Mouse (Mus musculus): ENCODE results near the gene Mlec.

Mlec gene

GRCm38 (mm10) chr5:115158040-115158983, at the start of gene Mlec:
Mlec (minus strand) TSS chr5:115158179.
- peak; percentile 95 to 98 for DNase-seq

GRCm38 (mm10) chr5:115207244-115207643, 49.3 kb upstream of the Mlec start:
- DNase-seq = no peak

- DNase-seq = peak in 1 of 2 experiments; percentile 32
These were observed 46.8 kb upstream of the Mlec start for GRCm38 (mm10) chr5:115204562-115205311.

GRCm38 (mm10) chr5:115203735-115204561, 46.0 kb upstream of the Mlec start:
- no peak for DNase-seq

- no peak for DNase-seq
These were observed 36.7 kb upstream of the Mlec start for GRCm38 (mm10) chr5:115194626-115195221.

- DNase-seq = peak; percentile 28 to 70
These were observed 36.0 kb upstream of the Mlec start, which contains the start of gene Cabp1 for GRCm38 (mm10) chr5:115193669-115194625. Cabp1 (minus strand) TSS chr5:115194381.

GRCm38 (mm10) chr5:115193226-115193625, 35.2 kb upstream of the Mlec start:
- DNase-seq = peak; percentile 32 to 54

GRCm38 (mm10) chr5:115192828-115193195, 34.8 kb upstream of the Mlec start:
- no peak for DNase-seq

GRCm38 (mm10) chr5:115191880-115192827, 34.2 kb upstream of the Mlec start:
- no peak for DNase-seq

- no peak for DNase-seq
These were observed 32.1 kb upstream of the Mlec start for GRCm38 (mm10) chr5:115190081-115190480.

- DNase-seq = peak; percentile 25 to 53
These were observed 30.8 kb upstream of the Mlec start for GRCm38 (mm10) chr5:115188824-115189223.

- peak; percentile 73 to 91 for DNase-seq
These were observed 29.5 kb upstream of the Mlec start for GRCm38 (mm10) chr5:115187188-115188131.

GRCm38 (mm10) chr5:115186371-115187073, 28.5 kb upstream of the Mlec start:
- DNase-seq = no peak

GRCm38 (mm10) chr5:115184726-115185125, 26.7 kb upstream of the Mlec start:
- no peak for DNase-seq

- DNase-seq = no peak
These were observed 25.5 kb upstream of the Mlec start for GRCm38 (mm10) chr5:115183482-115183881.

- DNase-seq = no peak
These were observed 24.9 kb upstream of the Mlec start for GRCm38 (mm10) chr5:115182925-115183324.

- DNase-seq = no peak
These were observed 23.4 kb upstream of the Mlec start for GRCm38 (mm10) chr5:115181248-115181940.
